Mouse (Mus musculus): ENCODE measurements around the gene Col4a2. TPM values are rescaled to one million over a fixed set of nuclear protein-coding genes. Genes with fewer than 3 reads are reported as not detected.
A peak's percentile ranks its signal among the peaks of the same experiment; 100 is the strongest.

Col4a2 gene
- total RNA-seq, 1 experiment from 2014 or later, result 16.9 TPM

- ATAC-seq (replicated peaks in 1 of 2; ENCODE audit: insufficient read depth in 1 of 2, low FRiP score in 2 of 2, low TSS enrichment in 1 of 2, low read depth in 1 of 2, poor library complexity in 2 of 2, severe bottlenecking in 2 of 2), result no peak
These were observed 2.0 kb downstream of the Col4a2 start for GRCm38 (mm10) chr8:11314613-11315012.

- no peak for ATAC-seq (replicated peaks in 1 of 2; ENCODE audit: insufficient read depth in 1 of 2, low FRiP score in 2 of 2, low TSS enrichment in 1 of 2, low read depth in 1 of 2, poor library complexity in 2 of 2, severe bottlenecking in 2 of 2)
These were observed 2.8 kb downstream of the Col4a2 start for GRCm38 (mm10) chr8:11315179-11315943.

- no peak for ATAC-seq (replicated peaks in 1 of 2; ENCODE audit: insufficient read depth in 1 of 2, low FRiP score in 2 of 2, low TSS enrichment in 1 of 2, low read depth in 1 of 2, poor library complexity in 2 of 2, severe bottlenecking in 2 of 2)
These were observed 3.5 kb downstream of the Col4a2 start for GRCm38 (mm10) chr8:11316118-11316517.

GRCm38 (mm10) chr8:11319405-11319804 lies 6.8 kb downstream of the Col4a2 start:
- ATAC-seq (replicated peaks in 1 of 2; ENCODE audit: insufficient read depth in 1 of 2, low FRiP score in 2 of 2, low TSS enrichment in 1 of 2, low read depth in 1 of 2, poor library complexity in 2 of 2, severe bottlenecking in 2 of 2), result no peak

GRCm38 (mm10) chr8:11321841-11322240 lies 9.2 kb downstream of the Col4a2 start:
- ATAC-seq (replicated peaks in 1 of 2; ENCODE audit: insufficient read depth in 1 of 2, low FRiP score in 2 of 2, low TSS enrichment in 1 of 2, low read depth in 1 of 2, poor library complexity in 2 of 2, severe bottlenecking in 2 of 2), result 0 out of 4 replicates have a peak, but pooled peaks of 1 of the 2 experiments have one; percentile 6

- peak; percentile 20 to 37; a peak in 2 of 4 replicates for ATAC-seq (replicated peaks in 1 of 2; ENCODE audit: insufficient read depth in 1 of 2, low FRiP score in 2 of 2, low TSS enrichment in 1 of 2, low read depth in 1 of 2, poor library complexity in 2 of 2, severe bottlenecking in 2 of 2)
These were observed 10.3 kb downstream of the Col4a2 start for GRCm38 (mm10) chr8:11322724-11323585.

GRCm38 (mm10) chr8:11323681-11324080 lies 11.1 kb downstream of the Col4a2 start:
- no peak for ATAC-seq (replicated peaks in 1 of 2; ENCODE audit: insufficient read depth in 1 of 2, low FRiP score in 2 of 2, low TSS enrichment in 1 of 2, low read depth in 1 of 2, poor library complexity in 2 of 2, severe bottlenecking in 2 of 2)

- ATAC-seq (replicated peaks in 1 of 2; ENCODE audit: insufficient read depth in 1 of 2, low FRiP score in 2 of 2, low TSS enrichment in 1 of 2, low read depth in 1 of 2, poor library complexity in 2 of 2, severe bottlenecking in 2 of 2), result peak; percentile 34 to 35; a peak in 1 of 4 replicates
These were observed 12.3 kb downstream of the Col4a2 start for GRCm38 (mm10) chr8:11324801-11325395.

- ATAC-seq (replicated peaks in 1 of 2; ENCODE audit: insufficient read depth in 1 of 2, low FRiP score in 2 of 2, low TSS enrichment in 1 of 2, low read depth in 1 of 2, poor library complexity in 2 of 2, severe bottlenecking in 2 of 2), result no peak
These were observed 14.7 kb downstream of the Col4a2 start for GRCm38 (mm10) chr8:11327298-11327697.

- ATAC-seq (replicated peaks in 1 of 2; ENCODE audit: insufficient read depth in 1 of 2, low FRiP score in 2 of 2, low TSS enrichment in 1 of 2, low read depth in 1 of 2, poor library complexity in 2 of 2, severe bottlenecking in 2 of 2), result no peak
These were observed 15.3 kb downstream of the Col4a2 start for GRCm38 (mm10) chr8:11327722-11328417.

- no peak for ATAC-seq (replicated peaks in 1 of 2; ENCODE audit: insufficient read depth in 1 of 2, low FRiP score in 2 of 2, low TSS enrichment in 1 of 2, low read depth in 1 of 2, poor library complexity in 2 of 2, severe bottlenecking in 2 of 2)
These were observed 19.0 kb downstream of the Col4a2 start for GRCm38 (mm10) chr8:11331561-11331960.

- ATAC-seq (replicated peaks in 1 of 2; ENCODE audit: insufficient read depth in 1 of 2, low FRiP score in 2 of 2, low TSS enrichment in 1 of 2, low read depth in 1 of 2, poor library complexity in 2 of 2, severe bottlenecking in 2 of 2), result no peak
These were observed 21.1 kb downstream of the Col4a2 start for GRCm38 (mm10) chr8:11333746-11334145.

GRCm38 (mm10) chr8:11334493-11334892 lies 21.9 kb downstream of the Col4a2 start:
- ATAC-seq (replicated peaks in 1 of 2; ENCODE audit: insufficient read depth in 1 of 2, low FRiP score in 2 of 2, low TSS enrichment in 1 of 2, low read depth in 1 of 2, poor library complexity in 2 of 2, severe bottlenecking in 2 of 2), result no peak

GRCm38 (mm10) chr8:11335238-11335637 lies 22.6 kb downstream of the Col4a2 start:
- no peak for ATAC-seq (replicated peaks in 1 of 2; ENCODE audit: insufficient read depth in 1 of 2, low FRiP score in 2 of 2, low TSS enrichment in 1 of 2, low read depth in 1 of 2, poor library complexity in 2 of 2, severe bottlenecking in 2 of 2)

- no peak for ATAC-seq (replicated peaks in 1 of 2; ENCODE audit: insufficient read depth in 1 of 2, low FRiP score in 2 of 2, low TSS enrichment in 1 of 2, low read depth in 1 of 2, poor library complexity in 2 of 2, severe bottlenecking in 2 of 2)
These were observed 23.7 kb downstream of the Col4a2 start for GRCm38 (mm10) chr8:11336346-11336745.

- ATAC-seq (replicated peaks in 1 of 2; ENCODE audit: insufficient read depth in 1 of 2, low FRiP score in 2 of 2, low TSS enrichment in 1 of 2, low read depth in 1 of 2, poor library complexity in 2 of 2, severe bottlenecking in 2 of 2), result no peak
These were observed 25.0 kb downstream of the Col4a2 start for GRCm38 (mm10) chr8:11337642-11338041.

GRCm38 (mm10) chr8:11338507-11338906 lies 25.9 kb downstream of the Col4a2 start:
- ATAC-seq (replicated peaks in 1 of 2; ENCODE audit: insufficient read depth in 1 of 2, low FRiP score in 2 of 2, low TSS enrichment in 1 of 2, low read depth in 1 of 2, poor library complexity in 2 of 2, severe bottlenecking in 2 of 2), result no peak

Data from hematopoietic stem cell, adult 5-6 weeks (primary cell).